Mouse (Mus musculus): Measurements from ENCODE around the gene Dchs1. TPM values are rescaled to one million over a fixed set of nuclear protein-coding genes. Genes with fewer than 3 reads are reported as not detected.

Dchs1 gene
- polyA plus RNA-seq, 2 experiments, result 28.5 to 48.6 TPM

DNA sequence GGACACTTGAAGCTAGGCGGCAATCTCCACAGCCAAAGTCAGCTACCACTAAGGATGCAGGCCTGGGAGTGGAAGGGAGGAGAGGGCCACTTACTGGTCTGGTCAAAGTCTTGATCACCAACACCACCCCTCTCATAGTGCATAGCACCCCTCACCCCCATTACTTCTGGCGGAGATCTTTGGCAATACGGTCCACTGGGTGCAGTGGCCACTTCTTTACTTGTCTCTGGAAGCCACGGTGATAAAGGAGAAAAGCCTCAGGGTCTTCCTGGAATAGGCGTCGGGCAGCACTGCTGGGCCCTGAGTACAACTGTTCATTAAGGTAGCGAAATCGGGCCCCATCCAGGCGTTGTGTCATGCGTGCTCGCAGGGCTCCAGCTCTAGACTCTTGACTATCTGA is 53.6 kb downstream of the Dchs1 start:
- H3K4me3 ChIP-seq (replicated peaks; ENCODE audit: low read length), result no peak overlapping the region
- H3K27ac ChIP-seq (replicated peaks; ENCODE audit: low read depth, low read length), result no peak overlapping the region
- H3K9me3 ChIP-seq (ENCODE audit: control insufficient read depth, low read length), result no peaks in the 10 kb centered on the region
- WGBS, result 96% methylated on average over 11 of the region's 11 CpGs
- no peak for TF ChIP-seq POLR2A (IDR thresholded peaks at IDR 0.05; ENCODE audit: borderline replicate concordance, extremely low read depth, insufficient read depth, insufficient read length)
- ATAC-seq (ENCODE audit: low FRiP score, low read depth) (no peak), DNase-seq (ENCODE audit: low spot score) (no peak)
- no peak overlapping the region for H3K9ac ChIP-seq (ENCODE audit: low read depth, low read length, severe bottlenecking)
- peaks cover 21% of the 10 kb centered on the region for H3K4me1 ChIP-seq (ENCODE audit: control insufficient read depth, insufficient read depth, low read length)
- H3K27me3 ChIP-seq (ENCODE audit: control insufficient read depth, insufficient read depth, low read length), result no peaks in the 10 kb centered on the region
- H3K36me3 ChIP-seq (ENCODE audit: control insufficient read depth, insufficient read depth, low read length), result peaks cover 46% of the 10 kb centered on the region
- H3K4me2 ChIP-seq (replicated peaks; ENCODE audit: low read depth, low read length, severe bottlenecking), result no peak overlapping the region

DNA sequence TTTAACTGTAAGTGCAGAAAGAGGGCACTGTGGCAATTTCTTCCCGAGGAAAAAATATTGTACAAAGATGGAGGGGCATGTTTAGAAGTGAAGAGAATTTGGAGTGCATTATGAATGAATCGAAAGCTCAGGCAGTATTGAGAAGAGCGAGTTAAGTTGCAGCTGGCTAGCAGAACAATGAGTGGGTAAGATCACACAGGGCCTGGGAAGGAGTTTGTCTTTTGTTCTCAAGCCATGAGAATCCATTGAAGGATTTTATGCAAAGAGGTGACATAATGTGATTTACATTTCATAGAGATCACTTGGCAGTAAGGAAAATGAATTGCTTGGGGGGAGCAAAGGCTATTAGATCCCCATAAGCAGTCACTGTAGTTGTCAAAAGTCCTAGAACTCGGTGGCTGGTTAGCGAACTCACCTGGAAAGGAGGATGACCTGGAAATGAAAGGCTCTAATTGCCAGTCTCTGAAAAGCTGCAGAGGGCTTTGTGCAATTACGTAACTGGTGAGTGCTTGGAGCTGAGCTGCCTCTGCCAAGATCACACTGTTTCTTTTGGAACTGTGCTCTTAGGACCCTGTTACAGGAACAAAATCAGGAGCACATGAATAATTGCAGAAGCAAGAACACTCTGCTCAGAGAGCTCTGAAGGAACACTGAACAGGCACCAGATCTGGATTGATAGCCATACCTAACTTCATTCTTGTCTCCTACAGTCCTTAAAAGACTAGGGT is 58.6 kb downstream of the Dchs1 start:
- WGBS, result 78% methylated on average over 6 of the region's 6 CpGs
- Histone ChIP-seq H3K9ac (ENCODE audit: low read depth, low read length, severe bottlenecking) (no peak overlapping the region), H3K36me3 (ENCODE audit: control insufficient read depth, insufficient read depth, low read length) (peaks cover 40% of the 10 kb centered on the region)

DNA sequence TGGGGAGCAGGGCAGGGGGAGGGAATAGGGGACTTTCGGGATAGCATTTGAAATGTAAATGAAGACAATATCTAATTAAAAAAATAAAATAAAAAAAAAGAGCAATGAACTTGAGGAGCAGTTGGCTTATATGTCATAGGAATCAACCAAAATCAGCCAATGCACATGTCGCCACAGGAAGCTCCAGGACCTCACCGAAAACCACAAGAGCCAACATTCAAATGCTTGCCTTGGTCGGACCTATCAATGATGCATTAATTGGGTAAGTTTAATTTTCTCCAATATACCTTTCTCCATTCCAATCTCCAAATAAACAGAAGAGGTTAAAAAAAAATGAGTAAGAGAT is 60.5 kb downstream of the Dchs1 start:
- no peak overlapping the region for H3K9ac ChIP-seq (ENCODE audit: low read depth, low read length, severe bottlenecking)
- H3K36me3 ChIP-seq (ENCODE audit: control insufficient read depth, insufficient read depth, low read length), result peaks cover 21% of the 10 kb centered on the region
- no peaks in the 10 kb centered on the region for H3K27me3 ChIP-seq (ENCODE audit: control insufficient read depth, insufficient read depth, low read length)
- no peak for DNase-seq (ENCODE audit: low spot score)
- H3K27ac ChIP-seq (replicated peaks; ENCODE audit: low read depth, low read length), result no peak overlapping the region
- no peak for TF ChIP-seq POLR2A (IDR thresholded peaks at IDR 0.05; ENCODE audit: borderline replicate concordance, extremely low read depth, insufficient read depth, insufficient read length)
- H3K4me2 ChIP-seq (replicated peaks; ENCODE audit: low read depth, low read length, severe bottlenecking), result no peak overlapping the region
- H3K4me1 ChIP-seq (ENCODE audit: control insufficient read depth, insufficient read depth, low read length), result no peaks in the 10 kb centered on the region
- WGBS, result 90% methylated on average over 4 of the region's 4 CpGs
- H3K9me3 ChIP-seq (ENCODE audit: control insufficient read depth, low read length), result no peaks in the 10 kb centered on the region
- no peak overlapping the region for H3K4me3 ChIP-seq (replicated peaks; ENCODE audit: low read length)
- no peak for ATAC-seq (ENCODE audit: low FRiP score, low read depth)

More for the DNA sequence above, 58.6 kb downstream of the Dchs1 start:
- H3K9me3 ChIP-seq (ENCODE audit: control insufficient read depth, low read length), result no peaks in the 10 kb centered on the region
- no peak for DNase-seq (ENCODE audit: low spot score)
- H3K4me1 ChIP-seq (ENCODE audit: control insufficient read depth, insufficient read depth, low read length), result no peaks in the 10 kb centered on the region
- no peak for TF ChIP-seq POLR2A (IDR thresholded peaks at IDR 0.05; ENCODE audit: borderline replicate concordance, extremely low read depth, insufficient read depth, insufficient read length)
- no peak overlapping the region for H3K4me2 ChIP-seq (replicated peaks; ENCODE audit: low read depth, low read length, severe bottlenecking)
- H3K4me3 ChIP-seq (replicated peaks; ENCODE audit: low read length), result no peak overlapping the region
- H3K27me3 ChIP-seq (ENCODE audit: control insufficient read depth, insufficient read depth, low read length), result no peaks in the 10 kb centered on the region
- no peak for ATAC-seq (ENCODE audit: low FRiP score, low read depth)
- H3K27ac ChIP-seq (replicated peaks; ENCODE audit: low read depth, low read length), result peak overlapping the region; percentile 48

DNA sequence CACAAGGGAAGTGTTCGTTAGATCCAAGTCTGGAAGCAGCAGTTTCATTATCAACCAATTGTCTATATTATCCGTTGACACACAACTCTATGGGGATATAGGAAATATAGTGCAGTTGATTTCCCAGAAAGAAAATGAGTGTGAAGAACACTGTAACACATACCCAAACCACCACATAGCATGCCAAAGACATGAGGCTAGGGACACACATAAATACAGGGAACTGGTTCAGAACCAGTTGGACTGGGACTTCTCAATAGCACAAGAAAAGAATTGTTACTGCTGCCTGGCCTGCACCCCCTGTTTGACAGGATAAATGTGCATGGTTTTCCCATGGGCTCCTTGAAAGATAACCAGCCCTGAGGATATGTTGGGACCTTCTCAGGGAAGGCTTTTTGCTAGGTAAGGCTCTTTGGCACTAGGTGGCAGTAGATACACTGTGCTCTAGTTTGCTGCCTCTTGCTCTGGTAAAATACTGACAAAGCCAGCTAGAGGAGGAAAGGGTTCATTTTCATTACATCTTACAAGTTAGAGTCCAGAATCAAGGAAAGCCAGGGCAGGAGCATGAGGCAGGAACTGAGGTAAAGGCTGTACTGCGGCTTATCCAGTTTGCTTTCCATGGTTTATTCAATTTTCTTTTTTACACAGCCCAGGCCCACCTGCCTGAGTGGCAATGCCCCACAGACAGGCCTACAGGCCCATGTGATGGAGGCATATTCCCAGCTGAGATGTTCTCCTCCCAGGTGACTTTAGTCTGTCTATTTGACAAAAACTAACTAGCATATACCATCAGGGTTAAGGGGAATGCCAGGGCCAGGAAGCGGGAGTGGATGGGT is 61.1 kb downstream of the Dchs1 start:
- Histone ChIP-seq H3K27ac (replicated peaks; ENCODE audit: low read depth, low read length) (no peak overlapping the region), H3K4me3 (replicated peaks; ENCODE audit: low read length) (no peak overlapping the region), H3K36me3 (ENCODE audit: control insufficient read depth, insufficient read depth, low read length) (peaks cover 15% of the 10 kb centered on the region), H3K9me3 (ENCODE audit: control insufficient read depth, low read length) (no peaks in the 10 kb centered on the region), H3K4me2 (replicated peaks; ENCODE audit: low read depth, low read length, severe bottlenecking) (no peak overlapping the region), H3K27me3 (ENCODE audit: control insufficient read depth, insufficient read depth, low read length) (no peaks in the 10 kb centered on the region), H3K9ac (ENCODE audit: low read depth, low read length, severe bottlenecking) (no peak overlapping the region), H3K4me1 (ENCODE audit: control insufficient read depth, insufficient read depth, low read length) (no peaks in the 10 kb centered on the region)
- peak; percentile 77; the same call in 1 of the 2 replicates for ATAC-seq (ENCODE audit: low FRiP score, low read depth)
- WGBS, result 71% methylated on average over 4 of the region's 4 CpGs
- TF ChIP-seq POLR2A (IDR thresholded peaks at IDR 0.05; ENCODE audit: borderline replicate concordance, extremely low read depth, insufficient read depth, insufficient read length), result no peak
- DNase-seq (ENCODE audit: low spot score), result peak; percentile 76

DNA sequence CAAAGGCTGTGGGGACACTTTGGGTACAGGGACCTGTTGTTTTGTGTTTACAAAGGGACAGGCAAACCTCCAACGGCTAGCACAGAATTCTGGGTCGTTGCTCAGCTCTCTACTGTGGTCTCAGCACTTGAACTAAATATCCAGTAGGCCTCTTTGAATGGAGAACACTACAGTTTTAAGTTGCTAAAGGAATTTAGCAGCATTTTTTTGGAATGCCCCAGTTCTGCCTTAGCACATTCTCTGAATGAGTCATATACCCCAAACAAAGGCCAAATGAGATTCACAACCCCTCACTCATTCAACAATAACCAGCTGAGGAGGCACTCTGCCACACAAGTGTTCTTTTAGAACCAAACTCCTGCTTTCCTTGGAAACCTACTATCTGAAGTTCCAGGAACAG is 65.5 kb downstream of the Dchs1 start:
- Histone ChIP-seq H3K4me2 (replicated peaks; ENCODE audit: low read depth, low read length, severe bottlenecking) (no peak overlapping the region), H3K27ac (replicated peaks; ENCODE audit: low read depth, low read length) (no peak overlapping the region), H3K4me1 (ENCODE audit: control insufficient read depth, insufficient read depth, low read length) (no peaks in the 10 kb centered on the region), H3K9ac (ENCODE audit: low read depth, low read length, severe bottlenecking) (no peak overlapping the region), H3K4me3 (replicated peaks; ENCODE audit: low read length) (no peak overlapping the region), H3K9me3 (ENCODE audit: control insufficient read depth, low read length) (no peaks in the 10 kb centered on the region), H3K27me3 (ENCODE audit: control insufficient read depth, insufficient read depth, low read length) (no peaks in the 10 kb centered on the region), H3K36me3 (ENCODE audit: control insufficient read depth, insufficient read depth, low read length) (no peaks in the 10 kb centered on the region)
- ATAC-seq (ENCODE audit: low FRiP score, low read depth) (no peak), DNase-seq (ENCODE audit: low spot score) (no peak)
- WGBS, result 73% methylated on average over 2 of the region's 2 CpGs
- no peak for TF ChIP-seq POLR2A (IDR thresholded peaks at IDR 0.05; ENCODE audit: borderline replicate concordance, extremely low read depth, insufficient read depth, insufficient read length)
